Mouse (Mus musculus) testis, adult 2 months (tissue): ENCODE data around the gene Btbd35f27. TPM values are rescaled to one million over a fixed set of nuclear protein-coding genes. Genes with fewer than 3 reads are reported as not detected.
"Not testable (repeated sequence)": the region's sequence is repeated elsewhere in the genome, so short reads cannot be mapped to it uniquely, and the experiment has no call there.

Experiments used
- H3K27ac ChIP-seq: fragments of 200-500 bp; 2 replicates; pipeline ENCODE4 v1.5.1; 2012; ENCODE audit warnings: low read depth, low read length; ENCODE audit not compliant: control insufficient read depth, insufficient read depth
- H3K27me3 ChIP-seq: fragments of 200-500 bp; 2 replicates; pipeline ENCODE4 v1.6.1; 2012; ENCODE audit warnings: mild to moderate bottlenecking, low read length, moderate library complexity; ENCODE audit not compliant: control insufficient read depth, insufficient read depth
- H3K36me3 ChIP-seq: fragments of 200-500 bp; 2 replicates; pipeline ENCODE4 v1.6.1; 2012; ENCODE audit warnings: mild to moderate bottlenecking, low read length; ENCODE audit not compliant: control insufficient read depth, insufficient read depth
- H3K4me1 ChIP-seq: fragments of 200-500 bp; 2 replicates; pipeline ENCODE4 v1.6.1; 2012; ENCODE audit warnings: low read length; ENCODE audit not compliant: control insufficient read depth, insufficient read depth
- H3K4me3 ChIP-seq: fragments of 200-500 bp; 2 replicates; pipeline ENCODE4 v1.5.1; 2012; ENCODE audit warnings: low read depth, mild to moderate bottlenecking, low read length, moderate library complexity, mixed read lengths; ENCODE audit not compliant: control insufficient read depth
- polyA plus RNA-seq: library from polyadenylated mRNA; depleted of rRNA; stranded (reverse); fragments of >200 nt; gene quantifications from 2 replicates; pipeline ENCODE4 v1.2.3, GENCODE M21; 2012; rRNA removed

Btbd35f27 gene
- polyA plus RNA-seq, result 0.35 and 0.38 TPM in 2 replicates

GRCm38 (mm10) chrX:4951835-4952234 lies at the start of gene Btbd35f27:
Btbd35f27 (plus strand) TSS chrX:4952135.
- not testable (repeated sequence) for H3K27me3 ChIP-seq, H3K4me3 ChIP-seq, H3K4me1 ChIP-seq, H3K36me3 ChIP-seq, H3K27ac ChIP-seq

Other genes starting within 250 kb of the Btbd35f27 start
- gene Btbd35f4, start 151.6 kb upstream of the Btbd35f27 start, polyA plus RNA-seq, result not detected in 2 replicates